Mouse (Mus musculus) kidney, adult 2 months (tissue): ENCODE measurements around the gene Ampd3.

Source experiments
- CTCF ChIP-seq: fragments of 200-500 bp; conservative IDR thresholded peaks from 2 replicates; pipeline ENCODE4 v1.5.1; 2011; ENCODE audit warnings: low read depth, mild to moderate bottlenecking, control low read depth, low read length, moderate library complexity, mixed read lengths; ENCODE audit not compliant: insufficient read depth, insufficient read length
- POLR2A ChIP-seq: fragments of 200-500 bp; IDR thresholded peaks from one replicate; pipeline ENCODE4 v1.6.1; 2011; ENCODE audit warnings: low read depth, low read length, control low read depth

DNA sequence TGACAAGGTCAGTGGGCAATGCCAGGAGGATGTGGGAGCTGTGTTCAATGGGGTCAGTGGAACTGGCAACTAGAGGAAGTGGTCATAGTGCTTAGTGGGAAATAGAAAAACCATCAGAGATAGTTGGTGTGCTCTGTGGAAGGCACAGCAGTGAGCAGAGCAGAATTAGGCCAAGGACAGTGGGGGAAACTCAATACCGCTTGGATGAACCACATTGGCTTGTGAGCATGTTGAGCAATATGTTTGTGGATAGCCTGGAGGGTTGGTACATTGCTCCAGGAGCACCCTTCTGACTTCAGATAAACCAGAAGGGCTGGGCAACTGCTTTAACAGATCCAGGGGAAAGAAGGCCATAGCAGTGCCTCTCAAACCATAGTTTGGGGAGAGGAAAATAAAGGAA, 80.4 kb downstream of the Ampd3 start:
- TF ChIP-seq CTCF (no peak), POLR2A (no peak)
